Comparison of ENCODE assay signal across 8 mouse cellular contexts in the genomic region with DNA sequence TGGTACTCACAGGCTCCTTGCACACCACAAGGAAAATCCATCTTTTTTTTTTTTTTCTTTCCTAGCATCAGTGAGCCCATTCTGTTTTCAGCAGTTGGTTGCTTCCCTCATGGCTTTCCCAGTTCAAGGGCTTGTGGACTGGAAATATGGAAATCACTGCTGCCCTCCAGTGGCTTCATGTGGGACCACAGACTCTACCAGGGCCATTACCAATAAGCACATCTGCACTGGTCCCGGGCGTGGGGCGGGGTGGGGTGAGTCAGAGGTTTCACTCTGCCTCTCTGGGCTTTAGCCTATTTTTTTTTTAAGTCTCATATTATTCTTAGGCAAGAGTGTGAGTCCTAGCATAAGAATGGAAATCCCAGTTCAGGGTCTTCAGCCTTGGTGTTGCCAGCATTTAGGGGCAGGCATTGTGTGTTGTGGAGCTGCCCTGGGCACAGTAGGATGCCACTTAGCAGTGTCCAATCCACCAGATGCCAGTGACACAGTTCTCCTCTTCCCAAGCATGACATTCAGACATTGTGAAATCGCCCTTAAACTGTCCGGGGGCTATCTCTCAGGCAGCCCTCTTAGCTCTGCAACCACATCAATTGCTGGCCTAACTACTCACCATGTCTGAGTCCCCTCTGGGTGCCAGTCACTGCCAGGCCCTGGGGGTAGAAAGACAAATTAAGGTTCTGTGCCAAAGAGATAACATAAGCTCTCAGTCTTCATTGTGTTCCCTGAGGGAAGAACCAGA.
DNase-seq lines count a peak whose midpoint lies in the region; ATAC-seq and TF ChIP-seq lines count a peak whose summit lies in the region.

No protein-coding gene starts in this region.

- peaks cover 7% of the 10 kb centered on the region; the same call in 1 of the 2 replicates for H3K27me3 ChIP-seq in heart, embryonic 11.5 days (ENCODE audit: control insufficient read depth, insufficient read depth, low read length)
- no peaks in the 10 kb centered on the region for H3K27me3 ChIP-seq in kidney, embryonic 16.5 days (ENCODE audit: insufficient read depth, low read length)
- H3K27me3 ChIP-seq in liver, embryonic 11.5 days (replicated peaks; ENCODE audit: control insufficient read depth, insufficient read depth, low read length), result 0 out of 2 replicates have a peak, but pooled peaks cover 5% of the 10 kb centered on the region
- no peaks in the 10 kb centered on the region for H3K27me3 ChIP-seq in neural tube, embryonic 11.5 days (ENCODE audit: control insufficient read depth, insufficient read depth, low read length)
- no peaks in the 10 kb centered on the region for H3K27me3 ChIP-seq in thymus, adult 2 months (ENCODE audit: control insufficient read depth, insufficient read depth, low read length)

- H3K4me3 ChIP-seq in heart, embryonic 11.5 days (ENCODE audit: low read depth, low read length), result no peak overlapping the region
- H3K4me3 ChIP-seq in kidney, embryonic 16.5 days (ENCODE audit: low read length), result no peak overlapping the region
- no peak overlapping the region for H3K4me3 ChIP-seq in liver, embryonic 11.5 days (ENCODE audit: low read depth, low read length)
- no peak overlapping the region for H3K4me3 ChIP-seq in neural tube, embryonic 11.5 days (ENCODE audit: low read depth, low read length)
- H3K4me3 ChIP-seq in thymus, adult 2 months (ENCODE audit: control insufficient read depth, insufficient read depth, low read length), result no peak overlapping the region

- peak; percentile 98 for DNase-seq in ES-CJ7 (ENCODE audit: low read depth, low spot score)
- DNase-seq in brain, embryonic 18.5 days (ENCODE audit: low read depth, low spot score), result peak; percentile 52
- DNase-seq in fibroblast of lung, adult 2 months (ENCODE audit: low read depth), result peak; percentile 95
- DNase-seq in liver, embryonic 11.5 days (ENCODE audit: low spot score), result peak; percentile 53
- peak; percentile 77 for DNase-seq in neural tube, embryonic 11.5 days (ENCODE audit: low spot score)
- DNase-seq in thymus, adult 2 months, result peak; percentile 39

- H3K9me3 ChIP-seq in heart, embryonic 11.5 days (replicated peaks; ENCODE audit: control insufficient read depth, low read length), result no peaks in the 10 kb centered on the region
- H3K9me3 ChIP-seq in kidney, embryonic 16.5 days (ENCODE audit: low read length), result no peaks in the 10 kb centered on the region
- no peaks in the 10 kb centered on the region for H3K9me3 ChIP-seq in liver, embryonic 11.5 days (ENCODE audit: control insufficient read depth, low read length)
- no peaks in the 10 kb centered on the region for H3K9me3 ChIP-seq in neural tube, embryonic 11.5 days (ENCODE audit: control insufficient read depth, low read length)

- peak overlapping the region; percentile 5; the same call in 1 of the 2 replicates for H3K4me2 ChIP-seq in heart, embryonic 11.5 days
- H3K4me2 ChIP-seq in kidney, embryonic 16.5 days (replicated peaks; ENCODE audit: low read depth, low read length), result no peak overlapping the region
- no peak overlapping the region for H3K4me2 ChIP-seq in liver, embryonic 11.5 days
- H3K4me2 ChIP-seq in neural tube, embryonic 11.5 days (ENCODE audit: low read depth), result no peak overlapping the region

- peaks cover 11% of the 10 kb centered on the region; the same call in 1 of the 2 replicates for H3K4me1 ChIP-seq in heart, embryonic 11.5 days (ENCODE audit: control insufficient read depth, insufficient read depth, low read length)
- H3K4me1 ChIP-seq in kidney, embryonic 16.5 days (ENCODE audit: insufficient read depth, low read length), result peaks cover 14% of the 10 kb centered on the region; the same call in 1 of the 2 replicates
- no peaks in the 10 kb centered on the region for H3K4me1 ChIP-seq in liver, embryonic 11.5 days (replicated peaks; ENCODE audit: control insufficient read depth, insufficient read depth, low read length)
- 0 out of 2 replicates have a peak, but pooled peaks cover 4% of the 10 kb centered on the region for H3K4me1 ChIP-seq in neural tube, embryonic 11.5 days (ENCODE audit: control insufficient read depth, insufficient read depth, low read length)
- H3K4me1 ChIP-seq in thymus, adult 2 months (replicated peaks; ENCODE audit: control insufficient read depth, insufficient read depth, low read length), result peaks cover 6% of the 10 kb centered on the region; the same call in 1 of the 2 replicates

- H3K9ac ChIP-seq in heart, embryonic 11.5 days (ENCODE audit: low read depth, low read length), result no peak overlapping the region
- no peak overlapping the region for H3K9ac ChIP-seq in kidney, embryonic 16.5 days (replicated peaks; ENCODE audit: low read length)
- no peak overlapping the region for H3K9ac ChIP-seq in liver, embryonic 11.5 days (ENCODE audit: low read depth, low read length)
- no peak overlapping the region for H3K9ac ChIP-seq in neural tube, embryonic 11.5 days (ENCODE audit: low read length)

- no peak for TF ChIP-seq POLR2A in thymus, adult 2 months (IDR thresholded peaks at IDR 0.05; ENCODE audit: control insufficient read depth, extremely low read depth, insufficient read depth, low read length, poor library complexity)

- no peak for ATAC-seq in heart, embryonic 11.5 days (replicated peaks; ENCODE audit: insufficient number of reproducible peaks, low FRiP score, low TSS enrichment)
- peak; percentile 44; the same call in 1 of the 2 replicates for ATAC-seq in kidney, embryonic 16.5 days (ENCODE audit: low FRiP score, low TSS enrichment)
- ATAC-seq in liver, embryonic 11.5 days (replicated peaks; ENCODE audit: low FRiP score), result no peak
- peak; percentile 56 for ATAC-seq in neural tube, embryonic 11.5 days (ENCODE audit: insufficient read depth, low FRiP score, low TSS enrichment)

- H3K27ac ChIP-seq in heart, embryonic 11.5 days (ENCODE audit: low read depth, low read length), result no peak overlapping the region
- peak overlapping the region; percentile 72; the same call in 1 of the 2 replicates for H3K27ac ChIP-seq in kidney, embryonic 16.5 days (ENCODE audit: low read length)
- H3K27ac ChIP-seq in liver, embryonic 11.5 days (ENCODE audit: low read depth, low read length), result no peak overlapping the region
- H3K27ac ChIP-seq in neural tube, embryonic 11.5 days (ENCODE audit: low read depth, low read length), result no peak overlapping the region
- H3K27ac ChIP-seq in thymus, adult 2 months (ENCODE audit: control insufficient read depth, insufficient read depth, low read length), result no peak overlapping the region

- H3K36me3 ChIP-seq in heart, embryonic 11.5 days (ENCODE audit: control insufficient read depth, insufficient read depth, low read length), result no peaks in the 10 kb centered on the region
- no peaks in the 10 kb centered on the region for H3K36me3 ChIP-seq in kidney, embryonic 16.5 days (ENCODE audit: insufficient read depth, low read length)
- no peaks in the 10 kb centered on the region for H3K36me3 ChIP-seq in liver, embryonic 11.5 days (ENCODE audit: control insufficient read depth, insufficient read depth, low read length)
- H3K36me3 ChIP-seq in neural tube, embryonic 11.5 days (ENCODE audit: control insufficient read depth, insufficient read depth, low read length), result no peaks in the 10 kb centered on the region
- H3K36me3 ChIP-seq in thymus, adult 2 months (ENCODE audit: control insufficient read depth, insufficient read depth, low read length), result no peaks in the 10 kb centered on the region

- 43% methylated on average over 5 of the region's 5 CpGs for WGBS in heart, embryonic 11.5 days (ENCODE audit: insufficient replicate concordance)
- 60% methylated on average over 5 of the region's 5 CpGs for whole genome bisulfite sequencing in kidney, embryonic 16.5 days
- 42% methylated on average over 5 of the region's 5 CpGs for WGBS in liver, embryonic 11.5 days
- 58% methylated on average over 5 of the region's 5 CpGs for WGBS in neural tube, embryonic 11.5 days
- 66% methylated on average over 5 of the region's 5 CpGs for WGBS in thymus, adult 2 months

- no peak for TF ChIP-seq CTCF in thymus, adult 2 months (IDR thresholded peaks at IDR 0.05; ENCODE audit: borderline replicate concordance, control insufficient read depth, extremely low read depth, insufficient read depth, low read length, poor library complexity)

Comparison
In these comparisons a context has a peak if more than half of its experiments do, and no peak if none do; other contexts are left out.
1. DNase-seq: peak in every context shown above with its lines; median percentile 98 in ES-CJ7; 95 in fibroblast of lung, adult 2 months; 77 in neural tube, embryonic 11.5 days; 53 in liver, embryonic 11.5 days; 52 in brain, embryonic 18.5 days; 39 in thymus, adult 2 months.
2. ATAC-seq: peak in kidney, embryonic 16.5 days (single experiment) and neural tube, embryonic 11.5 days (single experiment); none in heart, embryonic 11.5 days (single experiment) and liver, embryonic 11.5 days (single experiment).